Mouse (Mus musculus): Measurements from ENCODE around the gene Acsm2.

DNA sequence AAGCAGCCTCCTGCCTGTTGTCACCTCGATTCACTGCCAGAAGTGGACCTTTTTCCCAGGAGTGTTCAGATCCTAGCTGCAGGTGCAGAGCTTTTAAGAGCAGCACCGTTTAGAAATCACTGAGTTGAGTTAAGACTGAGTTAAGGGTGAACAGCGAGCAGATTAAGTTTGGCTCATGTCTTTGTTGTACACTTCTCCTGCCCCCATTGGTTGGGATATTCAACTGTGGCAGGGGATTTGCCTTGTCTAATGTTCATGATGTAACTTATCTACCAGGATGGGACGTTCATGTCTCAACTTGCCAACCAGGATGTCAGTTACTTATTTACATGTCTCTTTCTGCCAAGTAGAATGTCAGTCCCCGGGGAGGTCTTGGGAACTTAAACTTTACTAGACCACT is 88.2 kb downstream of the Acsm2 start:
- TF ChIP-seq CTCF (IDR thresholded peaks at IDR 0.05; ENCODE audit: borderline replicate concordance, insufficient read depth, low read depth, low read length) (no peak), POLR2A (IDR thresholded peaks at IDR 0.05; ENCODE audit: borderline replicate concordance, insufficient read depth, low read length) (no peak)

Measured in cerebellum, adult 2 months (tissue).